10 mouse cellular contexts compared by ENCODE assay signal in the genomic region with DNA sequence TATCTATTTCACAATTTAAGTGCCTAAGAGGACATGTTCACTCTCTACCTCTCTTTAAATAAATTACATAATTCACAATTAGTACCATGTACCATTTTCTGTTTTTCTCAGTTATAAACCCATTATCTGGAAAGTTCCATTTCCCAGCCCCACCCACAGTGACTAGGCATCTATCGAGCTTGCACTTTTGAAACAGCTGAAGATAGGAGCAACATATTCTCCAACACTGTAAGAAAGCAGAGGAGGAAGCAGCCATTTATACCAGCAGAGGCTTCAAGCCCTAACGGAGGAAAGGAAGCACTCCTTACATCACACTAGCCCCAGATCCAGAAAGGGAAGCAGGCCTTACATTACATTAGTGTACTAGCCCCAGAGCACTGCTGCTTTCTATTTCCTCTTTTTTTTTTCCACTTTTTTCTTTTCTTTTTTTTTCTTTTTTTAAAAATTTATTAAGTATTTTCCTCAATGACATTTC.
DNase-seq lines count a peak whose midpoint lies in the region; ATAC-seq and TF ChIP-seq lines count a peak whose summit lies in the region.
"Had no signal": no experiment of that assay in that cellular context is flagged by ENCODE, and none has a peak within 500 bp of the region (broad histone marks: within the 10 kb centered on the region; RNA-seq: fewer than 3 reads in every experiment).

No protein-coding gene starts in this region.

- no peak overlapping the region for H3K4me3 ChIP-seq in heart, adult 2 months
- no peak overlapping the region for H3K4me3 ChIP-seq in heart, embryonic 10.5 days
- H3K4me3 ChIP-seq in intestine, embryonic 16.5 days (ENCODE audit: low read length): no peak overlapping the region
- H3K4me3 ChIP-seq: embryonic facial prominence, embryonic 12.5 days; neural tube, embryonic 13.5 days had no signal

- DNase-seq in heart, adult 2 months: peak in 1 of 2 experiments; percentile 41
- no peak for DNase-seq in heart, embryonic 10.5 days (ENCODE audit: low spot score)
- peak; percentile 55 for DNase-seq in brain, adult 2 months (ENCODE audit: low read depth, low spot score)
- peak; percentile 42 for DNase-seq in skeletal muscle tissue, adult 2 months (ENCODE audit: low read depth, low spot score)
- DNase-seq in gastrocnemius, postnatal 25 days: no peak
- DNase-seq in kidney, postnatal 10 days: no peak
- no peak for DNase-seq in cerebellum, adult 8-10 months

- TF ChIP-seq CTCF in heart, adult 2 months (IDR thresholded peaks at IDR 0.05): no peak

- peak; percentile 73 for ATAC-seq in intestine, embryonic 16.5 days

- WGBS in heart, adult 2 months: 27% methylated on average over 2 of the region's 2 CpGs
- 52% methylated on average over 2 of the region's 2 CpGs for WGBS in heart, embryonic 10.5 days
- 50% methylated on average over 2 of the region's 2 CpGs for WGBS in intestine, embryonic 16.5 days

- TF ChIP-seq POLR2A in heart, adult 2 months (IDR thresholded peaks at IDR 0.05; ENCODE audit: insufficient read depth, low read depth, low read length): peak; percentile 17; the same call in 1 of the 2 replicates

- no peak for TF ChIP-seq EP300 in heart, adult 2 months (IDR thresholded peaks at IDR 0.05; ENCODE audit: insufficient read depth, low read depth, low read length)

- no peak overlapping the region for H3K9ac ChIP-seq in heart, adult 2 months (ENCODE audit: low read depth, low read length)
- H3K9ac ChIP-seq in intestine, embryonic 16.5 days (ENCODE audit: low read depth, low read length): no peak overlapping the region
- H3K9ac ChIP-seq: embryonic facial prominence, embryonic 12.5 days; neural tube, embryonic 13.5 days had no signal

- no peaks in the 10 kb centered on the region for H3K9me3 ChIP-seq in heart, embryonic 10.5 days
- H3K9me3 ChIP-seq in intestine, embryonic 16.5 days (ENCODE audit: control insufficient read depth, low read length): no peaks in the 10 kb centered on the region
- H3K9me3 ChIP-seq: embryonic facial prominence, embryonic 12.5 days; neural tube, embryonic 13.5 days had no signal

- no peak overlapping the region for H3K4me2 ChIP-seq in intestine, embryonic 16.5 days (ENCODE audit: low read depth, low read length)
- H3K4me2 ChIP-seq: embryonic facial prominence, embryonic 12.5 days; neural tube, embryonic 13.5 days had no signal

- H3K36me3 ChIP-seq in heart, adult 2 months (ENCODE audit: control insufficient read depth, insufficient read depth, low read length): no peaks in the 10 kb centered on the region
- peaks cover 8% of the 10 kb centered on the region; the same call in 1 of the 2 replicates for H3K36me3 ChIP-seq in heart, embryonic 10.5 days
- H3K36me3 ChIP-seq in intestine, embryonic 16.5 days (ENCODE audit: control insufficient read depth, insufficient read depth, low read length): no peaks in the 10 kb centered on the region
- H3K36me3 ChIP-seq: embryonic facial prominence, embryonic 12.5 days had no signal

- intact Hi-C loops in heart, adult 2 months (cut with DNase I): no loop called here

- no peaks in the 10 kb centered on the region; the same call in 1 of the 2 replicates for H3K4me1 ChIP-seq in heart, adult 2 months (ENCODE audit: control insufficient read depth, insufficient read depth, low read length)
- H3K4me1 ChIP-seq in heart, embryonic 10.5 days: no peaks in the 10 kb centered on the region
- no peaks in the 10 kb centered on the region for H3K4me1 ChIP-seq in intestine, embryonic 16.5 days (ENCODE audit: control insufficient read depth, insufficient read depth, low read length)
- H3K4me1 ChIP-seq: embryonic facial prominence, embryonic 12.5 days; neural tube, embryonic 13.5 days had no signal

- H3K27ac ChIP-seq in heart, adult 2 months: peak overlapping the region; percentile 15
- H3K27ac ChIP-seq in heart, embryonic 10.5 days: no peak overlapping the region
- H3K27ac ChIP-seq in intestine, embryonic 16.5 days (ENCODE audit: low read length): no peak overlapping the region
- H3K27ac ChIP-seq: embryonic facial prominence, embryonic 12.5 days; neural tube, embryonic 13.5 days had no signal

- H3K79me2 ChIP-seq in heart, adult 2 months (replicated peaks; ENCODE audit: control insufficient read depth, insufficient read depth, low read length): no peaks in the 10 kb centered on the region

- H3K27me3 ChIP-seq in heart, adult 2 months (ENCODE audit: control insufficient read depth, insufficient read depth, low read length): no peaks in the 10 kb centered on the region
- no peaks in the 10 kb centered on the region for H3K27me3 ChIP-seq in heart, embryonic 10.5 days (ENCODE audit: insufficient read depth, poor library complexity, severe bottlenecking)
- H3K27me3 ChIP-seq in intestine, embryonic 16.5 days (replicated peaks; ENCODE audit: control insufficient read depth, insufficient read depth, low read length): no peaks in the 10 kb centered on the region
- H3K27me3 ChIP-seq: embryonic facial prominence, embryonic 12.5 days; neural tube, embryonic 13.5 days had no signal

Comparison
In these comparisons a context has a peak if more than half of its experiments do, and no peak if none do; other contexts are left out.
1. DNase-seq: peak in brain, adult 2 months (single experiment) and skeletal muscle tissue, adult 2 months (single experiment); none in heart, embryonic 10.5 days (single experiment), gastrocnemius, postnatal 25 days (single experiment), kidney, postnatal 10 days (single experiment) and cerebellum, adult 8-10 months (single experiment).